In genomic region chr13:81278669-81279350, GRCm38 (mm10) we compare ENCODE assay signal across 17 mouse cellular contexts.
"Had no signal": no experiment of that assay in that cellular context is flagged by ENCODE, and none has a peak within 500 bp of the region (broad histone marks: within the 10 kb centered on the region; RNA-seq: fewer than 3 reads in every experiment).

No protein-coding gene starts in this region.

- DNase-seq: kidney, adult 9 months; liver; retina, postnatal 1 day; right cerebral cortex, postnatal 4 days; spleen, adult 18-20 months; thymus, adult 18-20 months; thymus, postnatal 25 days had no signal

- H3K27me3 ChIP-seq: limb, embryonic 12.5 days; lung, embryonic 15.5 days; midbrain, embryonic 12.5 days; neural tube, embryonic 13.5 days had no signal

- H3K36me3 ChIP-seq: limb, embryonic 12.5 days; lung, embryonic 15.5 days; neural tube, embryonic 13.5 days had no signal

- H3K4me1 ChIP-seq: limb, embryonic 12.5 days; midbrain, embryonic 12.5 days; neural tube, embryonic 13.5 days had no signal

- H3K4me2 ChIP-seq: limb, embryonic 12.5 days; lung, embryonic 15.5 days; midbrain, embryonic 12.5 days; neural tube, embryonic 13.5 days had no signal

- H3K9me3 ChIP-seq: limb, embryonic 12.5 days; lung, embryonic 15.5 days; midbrain, embryonic 12.5 days; neural tube, embryonic 13.5 days had no signal

- H3K27ac ChIP-seq: kidney, postnatal 0 days; layer of hippocampus, adult 2 months; limb, embryonic 12.5 days; liver, embryonic 14.5 days; lung, embryonic 15.5 days; macrophage; midbrain, embryonic 12.5 days; neural tube, embryonic 13.5 days had no signal

- H3K4me3 ChIP-seq: layer of hippocampus, adult 2 months; limb, embryonic 12.5 days; lung, embryonic 15.5 days; midbrain, embryonic 12.5 days; neural tube, embryonic 13.5 days had no signal

- H3K9ac ChIP-seq: limb, embryonic 12.5 days; liver, embryonic 14.5 days; lung, embryonic 15.5 days; midbrain, embryonic 12.5 days; neural tube, embryonic 13.5 days had no signal

- ATAC-seq: inflammation-experienced regulatory T-cells, adult 6 months; midbrain, embryonic 16.5 days had no signal
